Mouse (Mus musculus): Measurements from ENCODE around the gene Qrsl1.

DNA sequence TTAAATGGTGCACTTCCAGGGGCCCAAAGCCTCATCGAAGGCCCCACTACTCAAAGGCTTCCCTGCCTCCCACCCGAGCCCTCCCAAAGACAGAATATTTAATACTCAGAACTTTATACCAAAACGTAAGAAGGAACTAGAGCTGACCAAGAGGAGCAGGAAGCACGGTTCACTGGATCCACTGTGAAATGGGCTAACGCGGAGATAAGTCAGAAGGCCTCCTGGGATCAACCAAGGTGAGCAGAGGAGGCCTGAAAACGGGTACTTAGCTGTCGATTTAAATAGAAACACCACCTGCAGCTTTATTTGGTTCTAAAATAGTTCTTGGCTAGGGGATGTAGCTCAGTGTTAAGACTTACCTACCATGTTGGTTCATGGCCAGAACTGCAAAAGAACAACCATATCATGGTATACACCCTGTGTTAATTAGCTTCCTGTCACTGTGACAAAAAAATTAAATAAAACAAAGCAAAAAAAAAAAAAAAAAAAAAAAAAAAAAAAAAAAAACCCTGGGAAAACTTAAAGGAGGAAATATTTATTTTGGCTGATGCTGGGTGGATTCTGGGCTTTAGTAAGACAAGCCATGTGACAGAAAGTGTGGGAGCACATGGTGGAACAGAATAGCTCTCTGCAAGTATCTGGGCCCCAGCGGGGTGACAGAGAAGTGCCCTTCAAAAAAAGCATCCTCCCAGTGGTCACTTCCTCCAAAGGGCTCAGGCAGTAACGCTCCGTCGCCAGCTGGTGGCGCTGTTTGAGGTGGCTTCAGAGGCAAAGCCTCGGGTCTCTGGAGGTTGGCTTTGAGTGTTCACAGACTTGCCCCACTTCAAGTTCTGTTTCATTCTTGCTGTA, 74.5 kb downstream of the Qrsl1 start:
- TF ChIP-seq CTCF (IDR thresholded peaks at IDR 0.05; ENCODE audit: insufficient read depth, low read length): 0 out of 2 replicates have a peak, but pooled peaks have one; percentile 27
- no peak for TF ChIP-seq POLR2A (IDR thresholded peaks at IDR 0.05; ENCODE audit: borderline replicate concordance, extremely low read depth, low read depth, low read length)
